Mouse (Mus musculus): ENCODE results near the gene Tekt3.

DNA sequence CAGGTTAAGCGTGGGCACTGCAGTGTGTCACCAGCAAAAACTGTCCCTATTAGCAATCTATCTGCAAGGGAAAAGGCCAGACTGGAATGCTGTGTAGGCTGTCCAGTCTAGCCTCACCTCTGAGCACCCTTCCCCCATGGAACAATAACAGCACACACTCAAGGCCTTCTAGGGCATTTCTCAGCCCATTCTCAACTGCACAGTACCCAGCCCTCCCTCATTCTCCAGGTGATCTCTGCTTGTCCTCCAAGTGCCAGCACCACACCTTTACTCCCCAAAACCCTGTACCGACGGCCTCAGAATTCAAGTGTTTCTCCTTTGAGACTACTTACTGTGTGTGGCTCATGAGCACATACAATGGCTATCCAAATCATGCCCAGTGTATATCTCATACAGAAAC, 33.3 kb upstream of the Tekt3 start:
- no peak for TF ChIP-seq POLR2A (IDR thresholded peaks at IDR 0.05; ENCODE audit: control insufficient read depth, low read depth, low read length)
- TF ChIP-seq CTCF (IDR thresholded peaks at IDR 0.05; ENCODE audit: control insufficient read depth, insufficient read depth, insufficient replicate concordance, low read depth, low read length): no peak
